Mouse (Mus musculus): ENCODE results near the gene Krtap19-2. TPM values are rescaled to one million over a fixed set of nuclear protein-coding genes. Genes with fewer than 3 reads are reported as not detected.

Krtap19-2 gene
- polyA plus RNA-seq, 1 experiment from 2014 or later, result not detected

DNA sequence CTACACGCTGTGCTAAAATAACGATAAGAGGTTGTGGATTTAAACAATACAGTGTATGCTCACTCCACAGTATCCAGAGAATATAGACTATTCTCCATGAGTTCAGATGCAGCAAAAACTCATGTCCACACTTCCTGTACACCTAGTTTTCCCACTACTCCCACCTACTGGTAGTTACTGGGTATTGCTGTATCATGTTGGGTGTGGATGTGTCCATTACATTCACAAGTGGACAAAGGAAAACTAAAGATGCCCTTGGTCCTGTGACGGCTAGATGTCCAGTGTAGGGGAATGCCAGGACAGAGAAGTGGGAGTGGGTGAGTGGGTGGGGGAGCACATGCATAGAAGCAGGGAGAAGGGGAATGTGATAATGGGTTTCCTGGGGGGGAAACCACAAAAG, 50.3 kb downstream of the Krtap19-2 start:
- Histone ChIP-seq H3K9me3 (no peaks in the 10 kb centered on the region), H3K4me2 (no peak overlapping the region), H3K27ac (no peak overlapping the region), H3K4me1 (no peaks in the 10 kb centered on the region), H3K9ac (no peak overlapping the region), H3K4me3 (no peak overlapping the region), H3K36me3 (no peaks in the 10 kb centered on the region), H3K27me3 (no peaks in the 10 kb centered on the region; the same call in 1 of the 2 replicates)
- ATAC-seq (ENCODE audit: insufficient number of reproducible peaks, insufficient read depth, low FRiP score, low TSS enrichment, low read depth), result no peak
- WGBS, result 77% methylated on average over 3 of the region's 3 CpGs

Other genes starting within 250 kb of the Krtap19-2 start
- gene 2310079G19Rik, start 246.6 kb downstream of the Krtap19-2 start, polyA plus RNA-seq (2015; fragmentation: Nextera tagmentation; extraction: Ambion mirVana), result not detected in 2 replicates
- not detected in 2 replicates for gene Krtap26-1, start 226.5 kb downstream of the Krtap19-2 start, polyA plus RNA-seq (2015; fragmentation: Nextera tagmentation; extraction: Ambion mirVana)
- gene Krtap27-1, start 202.6 kb downstream of the Krtap19-2 start, polyA plus RNA-seq (2015; fragmentation: Nextera tagmentation; extraction: Ambion mirVana), result not detected in 2 replicates
- not detected in 2 replicates for gene 2310061N02Rik, start 166.3 kb downstream of the Krtap19-2 start, polyA plus RNA-seq (2015; fragmentation: Nextera tagmentation; extraction: Ambion mirVana)
- gene Krtap13-1, start 145.4 kb downstream of the Krtap19-2 start, polyA plus RNA-seq (2015; fragmentation: Nextera tagmentation; extraction: Ambion mirVana), result not detected in 2 replicates
- gene Krtap13, start 122.6 kb downstream of the Krtap19-2 start, polyA plus RNA-seq (2015; fragmentation: Nextera tagmentation; extraction: Ambion mirVana), result not detected in 2 replicates
- not detected in 2 replicates for gene 2310034C09Rik, start 115.4 kb downstream of the Krtap19-2 start, polyA plus RNA-seq (2015; fragmentation: Nextera tagmentation; extraction: Ambion mirVana)
- gene 2310057N15Rik, start 100.1 kb downstream of the Krtap19-2 start, polyA plus RNA-seq (2015; fragmentation: Nextera tagmentation; extraction: Ambion mirVana), result not detected in 2 replicates
- not detected in 2 replicates for gene Gm5965, start 96.4 kb downstream of the Krtap19-2 start, polyA plus RNA-seq (2015; fragmentation: Nextera tagmentation; extraction: Ambion mirVana)
- gene Gm20741, start 62.0 kb downstream of the Krtap19-2 start, polyA plus RNA-seq (2015; fragmentation: Nextera tagmentation; extraction: Ambion mirVana), result not detected in 2 replicates
- gene Krtap15, start 54.1 kb downstream of the Krtap19-2 start, polyA plus RNA-seq (2015; fragmentation: Nextera tagmentation; extraction: Ambion mirVana), result not detected in 2 replicates
- not detected in 2 replicates for gene Krtap14, start 48.1 kb downstream of the Krtap19-2 start, polyA plus RNA-seq (2015; fragmentation: Nextera tagmentation; extraction: Ambion mirVana)
- not detected in 2 replicates for gene Krtap19-1, start 4.9 kb downstream of the Krtap19-2 start, polyA plus RNA-seq (2015; fragmentation: Nextera tagmentation; extraction: Ambion mirVana)
- not detected in 2 replicates for gene Krtap19-3, start 3.8 kb upstream of the Krtap19-2 start, polyA plus RNA-seq (2015; fragmentation: Nextera tagmentation; extraction: Ambion mirVana)
- not detected in 2 replicates for gene Krtap19-4, start 10.8 kb upstream of the Krtap19-2 start, polyA plus RNA-seq (2015; fragmentation: Nextera tagmentation; extraction: Ambion mirVana)
- not detected in 2 replicates for gene Krtap19-5, start 22.2 kb upstream of the Krtap19-2 start, polyA plus RNA-seq (2015; fragmentation: Nextera tagmentation; extraction: Ambion mirVana)
- not detected in 2 replicates for gene Krtap19-9b, start 58.0 kb upstream of the Krtap19-2 start, polyA plus RNA-seq (2015; fragmentation: Nextera tagmentation; extraction: Ambion mirVana)
- not detected in 2 replicates for gene Krtap16-3, start 88.6 kb upstream of the Krtap19-2 start, polyA plus RNA-seq (2015; fragmentation: Nextera tagmentation; extraction: Ambion mirVana)
- gene Krtap22-2, start 136.5 kb upstream of the Krtap19-2 start, polyA plus RNA-seq (2015; fragmentation: Nextera tagmentation; extraction: Ambion mirVana), result not detected in 2 replicates
- gene Gm10229, start 141.0 kb upstream of the Krtap19-2 start, polyA plus RNA-seq (2015; fragmentation: Nextera tagmentation; extraction: Ambion mirVana), result not detected in 2 replicates
- not detected in 2 replicates for gene Krtap6-1, start 157.4 kb upstream of the Krtap19-2 start, polyA plus RNA-seq (2015; fragmentation: Nextera tagmentation; extraction: Ambion mirVana)
- not detected in 2 replicates for gene Gm10228, start 167.2 kb upstream of the Krtap19-2 start, polyA plus RNA-seq (2015; fragmentation: Nextera tagmentation; extraction: Ambion mirVana)
- not detected in 2 replicates for gene Krtap6-5, start 173.6 kb upstream of the Krtap19-2 start, polyA plus RNA-seq (2015; fragmentation: Nextera tagmentation; extraction: Ambion mirVana)
- gene 1110025L11Rik, start 189.7 kb upstream of the Krtap19-2 start, polyA plus RNA-seq (2015; fragmentation: Nextera tagmentation; extraction: Ambion mirVana), result not detected in 2 replicates
- not detected in 2 replicates for gene Krtap6-3, start 209.7 kb upstream of the Krtap19-2 start, polyA plus RNA-seq (2015; fragmentation: Nextera tagmentation; extraction: Ambion mirVana)

All from embryonic facial prominence, embryonic 13.5 days (tissue).